Mouse (Mus musculus) bone marrow, adult 2 months (tissue): Measurements from ENCODE around the gene Il4.

Experiments
- CTCF ChIP-seq: fragments of 200-500 bp; IDR thresholded peaks from 2 replicates; pipeline ENCODE4 v1.5.1; 2011; ENCODE audit warnings: low read length, control low read depth; ENCODE audit not compliant: control insufficient read depth, insufficient read depth
- POLR2A ChIP-seq: fragments of 200-500 bp; IDR thresholded peaks from 2 replicates; pipeline ENCODE4 v1.6.1; 2011; ENCODE audit warnings: low read depth, mild to moderate bottlenecking, control low read depth, low read length, borderline replicate concordance; ENCODE audit not compliant: control insufficient read depth

DNA sequence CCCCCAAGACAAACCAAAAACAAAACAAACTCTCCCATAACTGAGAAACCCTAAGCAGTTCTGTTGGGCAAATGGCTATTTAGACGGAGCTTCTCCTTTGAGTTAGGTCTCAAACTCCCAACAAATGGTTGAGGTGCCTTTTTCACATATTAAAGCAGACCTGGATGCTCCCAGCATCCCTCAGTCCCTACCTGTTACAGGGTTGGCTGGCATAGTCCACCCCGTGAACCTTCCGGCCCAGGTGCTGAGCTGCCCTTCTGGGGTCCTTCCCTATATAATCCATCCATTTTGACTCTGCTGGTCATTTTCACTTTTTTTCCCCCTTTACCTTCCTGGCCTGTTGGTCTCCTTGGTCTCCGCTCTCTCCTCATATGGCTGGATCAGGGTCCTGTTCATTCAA is 51.8 kb downstream of the Il4 start:
- TF ChIP-seq POLR2A = no peak
- no peak for TF ChIP-seq CTCF
